Mouse (Mus musculus) embryo, embryonic 11.5 days (tissue): ENCODE data around the gene Ccnt2.
"Not testable (repeated sequence)": the region's sequence is repeated elsewhere in the genome, so short reads cannot be mapped to it uniquely, and the experiment has no call there.

Experiments
- DNase-seq: peaks from one replicate; pipeline ENCODE4 v3.0.0-alpha.2; 2012; ENCODE audit warnings: low read depth, low spot score

The Ccnt2 gene

DNA sequence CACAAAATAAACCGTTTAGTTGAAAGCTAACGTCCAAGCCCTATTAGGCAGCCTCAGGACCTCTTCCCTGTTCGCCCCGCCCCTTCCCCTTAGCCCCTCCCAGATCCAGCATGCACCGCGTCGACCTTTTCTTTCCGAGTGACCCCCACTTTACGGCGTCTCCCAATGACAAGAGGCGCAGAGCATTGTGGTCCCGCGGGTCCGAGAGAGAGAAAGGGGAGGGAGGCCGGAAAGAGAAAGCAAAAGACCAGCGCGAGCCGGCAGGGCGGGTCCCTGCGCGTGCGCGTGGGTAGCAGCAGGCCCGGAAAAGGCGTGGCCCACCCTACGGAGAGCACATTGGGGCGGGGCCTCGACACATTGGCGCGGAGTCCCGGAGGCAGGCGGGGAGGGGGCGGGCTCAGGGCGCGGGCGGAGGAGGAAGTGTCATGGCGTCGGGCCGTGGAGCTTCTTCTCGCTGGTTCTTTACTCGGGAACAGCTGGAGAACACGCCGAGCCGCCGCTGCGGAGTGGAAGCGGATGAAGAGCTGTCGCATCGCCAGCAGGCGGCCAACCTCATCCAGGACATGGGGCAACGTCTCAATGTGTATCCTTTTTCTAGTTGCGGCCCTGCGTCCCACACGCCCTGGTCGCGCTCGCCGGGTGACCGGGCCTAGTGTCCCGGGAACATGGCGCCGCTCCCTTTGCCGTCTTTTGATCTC is at the start of gene Ccnt2:
Ccnt2 (plus strand) TSS at position 362 of the 698 bp plus-strand sequence.
- DNase-seq: peak; percentile 99

DNA sequence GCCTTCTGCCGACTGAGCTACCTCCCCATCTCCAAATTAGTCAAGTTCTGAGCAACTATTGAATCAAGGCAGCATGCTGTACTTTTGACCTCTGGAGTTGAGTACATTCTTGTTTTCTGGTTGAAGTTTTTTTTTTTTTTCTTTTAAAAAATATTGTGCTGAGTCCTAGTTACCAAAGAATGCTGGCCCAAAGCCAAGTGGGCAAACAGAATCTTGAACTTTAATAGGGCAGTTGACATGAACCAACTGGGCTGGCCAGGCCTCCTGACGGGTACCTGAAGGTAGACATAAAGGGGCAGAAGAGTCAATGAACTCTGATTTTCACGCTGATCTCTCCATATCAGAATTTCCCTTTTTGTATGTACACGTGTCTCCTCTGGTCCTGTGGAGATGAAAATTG is 44.9 kb upstream of the Ccnt2 start, which contains the start of gene Acmsd:
Acmsd (plus strand) TSS at position 318 of the 400 bp plus-strand sequence.
- DNase-seq: no peak

DNA sequence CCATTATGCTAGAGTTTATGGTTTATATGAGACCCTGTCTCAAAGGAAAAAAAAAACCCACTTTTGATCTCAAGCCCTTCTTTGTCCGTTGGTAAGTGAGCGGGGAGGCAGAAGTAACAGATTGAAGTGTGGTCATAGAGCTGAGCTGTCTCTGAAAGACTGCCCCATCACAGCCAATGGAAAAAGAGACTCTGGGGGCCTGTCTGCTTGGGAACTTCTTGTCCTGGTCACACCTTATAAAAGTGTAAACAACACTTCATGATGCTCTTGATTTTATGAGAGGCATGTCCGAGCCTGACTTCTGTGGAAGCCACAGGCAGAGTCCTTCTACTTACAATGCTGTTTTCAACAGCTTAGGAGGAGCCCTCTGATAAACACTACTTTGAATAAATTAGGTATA is 42.9 kb upstream of the Ccnt2 start:
- DNase-seq: no peak

DNA sequence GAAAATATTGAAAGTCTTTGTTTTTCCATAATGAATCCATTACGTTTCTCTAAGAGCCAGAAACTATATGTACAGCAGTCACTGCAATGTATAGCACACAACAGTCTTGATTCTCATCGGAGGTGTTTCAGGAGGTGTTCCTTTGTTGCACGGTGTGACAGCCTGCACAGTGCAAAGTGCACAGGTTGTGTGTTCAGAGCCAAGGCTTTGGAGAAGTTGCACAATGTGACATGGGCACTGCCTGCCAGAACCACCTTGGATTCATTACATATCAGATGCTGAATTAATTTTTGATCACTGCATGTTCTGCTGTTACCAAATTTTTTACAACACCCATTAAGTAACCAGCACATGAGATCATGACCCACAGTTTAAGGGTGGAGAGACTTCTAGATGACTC is 41.5 kb upstream of the Ccnt2 start:
- no peak for DNase-seq

DNA sequence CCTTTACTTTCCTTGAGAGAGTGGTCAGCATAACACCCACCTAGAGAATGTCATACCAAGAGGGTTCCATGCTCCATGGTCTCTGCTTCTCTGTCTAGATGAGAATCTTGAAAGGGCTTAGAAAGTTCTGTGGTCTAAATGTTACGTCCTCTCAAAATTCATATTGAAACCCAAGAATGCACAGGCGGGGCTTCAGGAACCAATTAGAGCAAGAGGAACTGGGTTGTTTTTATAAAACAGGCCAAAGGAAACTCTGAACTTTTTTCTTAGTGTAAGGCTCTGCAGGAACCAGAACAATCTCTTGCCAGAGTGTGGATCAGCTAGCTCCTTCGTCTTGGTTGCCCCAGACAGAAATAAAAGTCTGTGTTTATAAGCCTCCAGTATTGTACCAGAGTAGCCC is 41.1 kb upstream of the Ccnt2 start:
- DNase-seq: no peak

DNA sequence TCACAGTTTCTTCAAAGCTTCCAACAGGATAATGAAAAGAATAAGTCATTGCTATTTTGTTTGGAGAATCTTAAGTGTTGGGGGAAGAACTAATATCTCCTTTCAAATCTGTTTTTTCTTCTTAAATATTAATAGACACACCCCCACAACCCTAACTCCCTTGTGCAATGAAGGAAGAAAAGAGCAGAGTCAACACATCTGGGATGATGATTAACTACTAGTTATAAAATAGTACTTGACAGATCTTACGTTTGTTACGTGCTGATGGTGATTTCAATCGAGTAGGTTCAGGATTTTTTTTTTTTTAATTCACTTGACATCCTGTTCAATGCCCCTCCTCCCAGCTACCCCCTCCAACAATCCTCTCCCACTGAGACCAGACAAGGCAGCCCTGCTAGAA is 38.6 kb upstream of the Ccnt2 start:
- no peak for DNase-seq

DNA sequence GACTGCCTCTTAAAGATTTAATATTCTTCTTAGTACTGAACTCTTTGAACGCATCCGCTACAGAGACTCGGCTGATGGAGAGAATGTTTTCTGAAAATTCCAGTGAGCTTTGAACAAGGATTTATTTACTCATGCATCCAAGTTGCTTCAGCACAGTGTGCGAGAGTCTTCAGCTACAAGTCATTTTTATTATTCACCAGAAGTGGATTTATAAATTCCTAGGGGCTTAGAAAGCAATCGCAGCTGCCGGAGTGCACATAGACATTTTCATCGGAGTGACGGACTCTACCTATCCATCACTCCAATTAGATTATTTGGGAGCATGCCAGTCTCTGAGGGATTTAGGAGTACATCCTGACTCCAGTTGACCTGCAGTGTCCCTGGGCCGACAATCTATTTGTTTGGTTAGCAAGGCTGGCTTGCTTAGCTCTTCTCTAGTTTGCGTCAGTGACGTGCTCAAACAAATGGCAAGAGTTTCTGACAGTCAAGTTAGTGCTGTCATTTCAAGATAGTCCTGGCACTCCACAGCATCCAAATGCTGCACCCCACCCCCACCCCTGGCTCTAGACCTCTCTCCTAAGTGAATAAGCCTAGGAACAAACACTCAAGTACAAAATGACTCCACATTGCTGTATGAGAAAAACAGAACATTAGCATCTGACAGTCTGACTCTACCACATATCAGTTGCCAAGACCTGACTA is 23.4 kb upstream of the Ccnt2 start:
- DNase-seq: no peak

DNA sequence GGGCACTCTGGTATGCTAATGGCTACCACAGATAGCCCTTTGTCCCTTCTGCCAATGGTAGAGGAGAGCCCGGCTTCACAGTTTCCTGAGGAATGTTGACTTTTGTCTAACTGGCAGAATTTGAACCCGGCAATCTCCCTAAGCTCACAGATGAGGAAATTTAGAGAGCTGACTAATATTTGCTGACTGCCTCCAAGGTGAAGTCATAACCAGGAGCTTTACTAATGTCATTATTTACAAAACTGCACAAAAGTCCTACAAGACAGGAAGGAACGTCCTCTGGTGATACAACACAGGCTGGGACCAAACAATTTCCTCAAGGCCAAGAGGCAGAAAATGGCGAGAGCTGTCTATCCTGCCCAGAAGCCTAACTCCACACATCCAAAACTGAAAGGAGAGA is 18.2 kb upstream of the Ccnt2 start:
- no peak for DNase-seq

DNA sequence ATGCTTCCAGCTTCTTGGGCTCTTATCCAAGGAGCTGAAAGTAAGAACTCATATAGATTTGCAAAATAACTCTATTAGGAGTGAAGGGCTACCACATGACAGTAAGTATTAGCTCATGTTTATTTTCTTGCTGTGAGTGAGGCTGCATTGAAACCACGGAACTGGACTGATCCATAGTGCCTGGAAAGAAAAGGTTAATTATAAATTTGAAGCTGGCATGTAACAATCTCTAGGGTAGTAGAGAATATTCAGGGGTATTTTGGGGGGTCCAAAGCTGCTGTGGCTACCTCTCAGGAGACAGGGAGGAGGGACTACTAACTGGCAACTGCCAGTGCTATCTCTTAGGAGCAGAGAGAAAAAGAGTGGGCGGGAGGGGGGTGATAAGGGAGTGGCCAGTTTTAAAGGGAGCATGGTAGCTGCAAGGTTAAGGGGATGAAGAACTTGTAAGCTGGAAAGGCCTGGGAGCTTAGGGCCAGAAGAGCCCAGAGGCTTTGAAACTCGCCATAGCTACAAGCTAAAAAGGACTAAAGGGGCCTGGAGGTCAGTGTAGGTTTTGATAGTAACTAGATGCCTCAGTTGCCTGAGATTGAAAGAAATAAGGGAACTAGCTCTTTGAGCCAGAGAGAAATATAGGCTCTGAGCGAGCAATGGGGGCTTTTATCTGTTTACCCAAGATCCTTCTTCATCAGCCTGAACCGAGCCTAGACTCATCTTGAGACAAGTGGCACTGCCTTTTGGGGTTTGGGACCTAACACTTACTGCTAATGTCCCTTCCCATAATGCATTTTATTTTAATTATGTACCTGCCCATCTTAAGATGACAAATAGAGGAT is 17.4 kb upstream of the Ccnt2 start:
- no peak for DNase-seq

DNA sequence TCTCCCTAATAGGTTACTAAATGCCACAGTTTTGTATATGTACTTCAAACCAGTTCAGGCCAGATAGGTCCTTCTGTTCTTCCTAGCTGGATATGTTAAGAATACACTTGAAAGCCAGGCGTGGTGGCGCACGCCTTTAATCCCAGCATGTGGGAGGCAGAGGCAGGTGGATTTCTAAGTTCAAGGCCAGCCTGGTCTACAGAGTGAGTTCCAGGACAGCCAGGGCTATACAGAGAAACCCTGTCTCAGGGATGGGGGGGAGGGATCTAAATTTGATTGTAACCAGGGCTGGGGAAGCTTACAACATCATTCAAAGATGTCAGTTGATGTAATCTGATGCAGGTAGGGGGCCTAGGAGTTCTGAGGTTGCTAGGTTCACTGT is 16.8 kb upstream of the Ccnt2 start:
- DNase-seq: not testable (repeated sequence)

DNA sequence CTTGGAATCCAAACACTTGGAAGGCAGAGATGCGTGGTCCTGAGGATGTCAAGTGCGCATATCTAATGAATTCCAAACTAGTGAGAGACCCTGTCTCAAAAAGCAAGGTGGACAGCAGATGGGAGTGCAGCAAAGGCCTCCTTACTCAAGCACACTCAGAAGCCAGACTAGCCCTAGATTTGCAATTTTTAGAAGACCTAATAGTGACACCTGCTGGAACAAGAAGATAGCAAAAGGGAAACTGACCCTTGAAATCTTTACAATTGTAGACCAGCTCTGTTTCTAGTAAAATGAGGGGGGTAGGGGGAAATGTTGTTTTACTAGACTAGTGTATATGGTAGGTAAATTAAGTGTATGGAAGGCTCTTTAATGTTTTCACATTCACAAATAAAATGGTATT is 8.5 kb upstream of the Ccnt2 start:
- DNase-seq: no peak

DNA sequence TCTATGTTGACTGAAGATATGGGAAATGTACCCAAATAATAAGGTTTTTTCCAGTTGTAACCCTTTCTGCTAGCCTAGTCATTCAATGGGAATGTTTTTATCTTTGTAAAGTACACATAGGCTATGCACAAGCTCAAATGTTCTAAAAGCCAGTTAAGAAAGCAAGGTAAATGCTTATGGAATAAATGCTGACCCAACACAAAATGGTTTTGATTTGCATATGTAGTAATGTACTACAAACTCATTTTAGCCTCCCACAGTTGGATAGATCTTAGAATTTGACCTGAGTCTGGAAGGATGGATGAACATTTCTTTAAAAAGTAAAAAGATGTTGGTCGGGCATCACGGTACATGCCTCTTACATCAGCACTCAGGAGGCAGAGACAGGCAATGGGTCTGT is 7.2 kb upstream of the Ccnt2 start:
- no peak for DNase-seq

DNA sequence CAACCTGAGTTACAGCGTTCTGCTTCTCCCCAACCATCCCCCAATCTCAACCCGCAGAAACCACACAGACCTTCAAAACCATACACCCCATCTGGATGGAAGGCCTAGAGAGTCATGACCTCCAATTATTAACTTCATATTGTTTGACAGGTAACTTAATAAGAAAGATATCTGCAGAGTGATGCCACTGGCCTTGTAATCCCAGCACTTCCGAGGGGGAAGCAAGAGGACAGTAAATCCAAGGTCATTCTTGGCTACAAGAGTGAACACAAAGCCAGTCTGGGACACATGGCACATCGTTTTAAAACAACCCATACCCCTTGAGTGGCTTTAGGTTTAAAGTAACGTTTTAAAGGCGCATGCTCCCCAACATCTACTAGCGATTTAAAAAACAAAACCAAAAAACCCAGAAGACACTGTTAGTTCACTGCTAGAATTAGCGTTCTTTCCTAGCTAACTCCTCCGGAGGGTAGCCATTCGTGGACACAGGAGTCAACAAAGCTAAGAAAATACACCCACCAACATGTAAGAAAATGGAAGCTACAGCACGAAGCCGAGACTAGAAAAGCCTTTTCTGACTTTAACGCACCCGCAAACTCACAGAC is 664 bp upstream of the Ccnt2 start:
- peak; percentile 22 for DNase-seq

DNA sequence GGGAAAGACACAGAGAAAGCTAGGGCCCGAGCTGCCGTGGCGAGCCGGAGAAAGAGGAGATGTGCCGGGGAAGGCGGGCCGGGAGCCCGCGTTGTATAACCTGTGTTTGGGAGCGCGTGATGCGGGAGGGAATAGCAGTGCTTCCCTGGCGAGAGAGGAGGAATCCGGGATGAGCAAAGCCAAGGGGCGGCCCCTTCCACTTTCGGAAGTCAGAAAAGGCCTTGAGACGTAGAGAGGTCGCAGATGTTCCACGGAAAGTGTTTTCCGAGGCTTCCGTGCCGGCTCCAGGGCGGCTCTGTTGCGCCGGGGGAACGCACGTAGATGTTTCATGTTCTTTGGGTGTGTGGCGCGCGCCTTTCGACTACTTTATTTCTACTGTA is 527 bp downstream of the Ccnt2 start:
- no peak for DNase-seq

DNA sequence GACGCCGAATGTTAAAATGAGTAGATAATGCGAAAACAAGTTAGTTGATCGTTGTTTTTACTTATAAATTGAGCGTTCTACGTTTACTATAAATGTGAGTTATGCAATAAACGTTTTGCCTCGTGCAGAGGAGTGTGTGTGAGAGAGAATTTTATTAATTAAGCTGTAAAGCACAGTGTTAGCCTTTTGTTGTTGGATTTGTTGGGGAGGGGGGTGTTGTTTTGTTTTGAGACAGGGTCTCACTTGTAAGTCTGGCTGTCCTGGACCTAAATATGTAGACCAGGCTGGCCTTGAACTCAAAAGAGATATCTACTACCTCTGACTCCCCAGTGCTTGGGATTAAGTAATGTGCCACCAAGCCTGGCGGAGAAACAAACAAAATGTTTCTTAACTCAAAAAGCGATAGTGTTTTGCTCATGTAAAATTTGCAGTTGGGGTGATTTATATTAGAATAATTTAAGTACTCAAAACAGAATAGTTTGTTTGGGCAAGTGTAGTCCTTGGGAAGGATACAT is 1.3 kb downstream of the Ccnt2 start:
- DNase-seq: no peak

DNA sequence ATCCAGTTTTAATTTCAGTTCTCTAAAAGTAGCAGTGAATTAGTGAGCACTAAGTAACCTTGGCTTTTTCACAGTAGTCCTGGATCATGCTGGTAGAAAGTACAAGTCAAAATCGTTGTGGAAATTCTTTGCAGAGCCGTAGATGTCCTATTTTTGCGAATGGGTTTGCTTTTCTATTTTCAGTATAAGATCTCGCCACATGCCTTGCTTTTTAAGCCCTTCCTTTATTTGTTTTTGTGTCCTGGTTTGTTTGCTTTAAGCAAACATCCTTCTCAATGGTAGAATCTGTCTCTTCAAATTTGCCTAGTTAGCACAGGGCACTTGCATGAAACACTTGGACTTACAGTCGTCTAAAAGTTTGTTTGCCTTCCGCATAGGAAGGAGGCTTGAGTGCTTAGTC is 2.3 kb downstream of the Ccnt2 start:
- DNase-seq: no peak

DNA sequence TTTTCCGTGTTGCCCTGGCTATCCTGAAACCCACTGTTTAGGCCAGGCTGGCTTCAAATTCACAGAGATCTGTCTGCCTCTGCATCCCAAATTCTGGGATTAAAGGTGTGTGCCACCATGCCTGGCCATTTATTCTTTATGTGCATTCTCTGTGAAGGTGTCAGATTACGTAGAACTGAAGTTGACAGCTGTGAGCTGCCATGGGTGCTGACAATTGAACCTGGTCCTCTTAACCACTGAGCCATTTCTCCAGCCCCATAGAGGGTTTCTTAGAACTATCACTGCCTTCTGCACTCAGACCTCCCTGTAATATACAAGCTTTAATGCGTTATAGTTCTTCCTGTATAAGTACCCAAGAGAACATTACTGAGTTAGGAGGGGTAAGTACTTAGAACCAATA is 4.6 kb downstream of the Ccnt2 start:
- DNase-seq: no peak

DNA sequence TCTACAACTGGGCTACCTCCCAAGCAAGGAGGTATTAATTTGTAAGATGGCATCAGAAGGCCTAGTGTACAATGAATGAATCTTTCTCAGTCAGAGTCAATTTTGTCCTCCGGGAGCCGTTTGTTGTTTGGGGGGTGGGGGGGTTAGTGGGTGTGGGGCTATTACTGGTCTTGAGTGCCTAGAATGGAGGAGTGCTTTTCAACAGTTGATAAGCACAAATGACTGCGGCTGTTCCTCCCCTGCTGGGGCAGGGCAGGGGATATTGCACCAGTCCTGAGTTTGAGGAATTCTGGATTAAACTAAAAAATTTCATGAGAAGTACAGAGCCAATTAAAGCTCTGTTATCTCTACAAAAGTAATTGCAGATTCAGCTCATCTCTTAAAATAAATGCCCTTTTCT is 6.2 kb downstream of the Ccnt2 start:
- DNase-seq: no peak

DNA sequence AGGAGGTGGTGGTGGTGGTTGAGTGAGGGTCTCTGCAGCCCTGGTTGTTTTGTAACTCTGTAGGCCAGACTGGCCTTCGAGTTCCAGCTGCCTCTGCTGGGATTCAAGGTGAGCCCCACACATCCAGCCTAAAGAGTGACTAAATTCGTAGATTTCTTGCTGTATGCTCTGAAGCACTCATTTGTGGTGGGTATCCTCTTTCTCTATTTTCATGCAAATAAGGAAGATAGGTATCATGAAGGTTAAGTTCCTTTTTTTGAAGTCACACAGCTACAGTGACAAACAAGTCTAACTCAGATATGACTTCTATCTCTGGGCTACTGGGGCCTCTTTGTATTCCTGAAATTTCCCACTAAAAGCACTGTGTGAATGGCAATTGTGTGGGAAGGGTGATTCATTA is 6.9 kb downstream of the Ccnt2 start:
- DNase-seq: no peak

DNA sequence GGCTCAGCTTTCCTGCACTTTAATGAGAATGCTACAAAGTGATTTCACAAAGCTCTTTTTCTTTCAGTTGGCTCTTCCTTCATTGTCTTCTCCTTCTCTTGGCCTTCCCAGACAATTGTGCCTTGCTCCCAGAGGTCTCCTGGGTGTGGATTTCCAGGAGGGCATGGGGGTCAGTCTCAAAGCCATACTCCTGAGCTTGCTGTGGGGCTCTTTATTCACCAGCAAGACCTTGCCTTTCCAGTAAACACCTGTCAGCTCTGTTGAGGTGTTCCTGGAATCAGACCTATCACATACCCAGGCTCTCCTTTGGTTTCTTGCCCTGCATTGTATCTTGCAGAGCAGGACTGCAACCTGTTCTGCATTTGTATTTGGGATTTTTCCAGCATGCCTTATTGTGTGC is 9.9 kb downstream of the Ccnt2 start:
- no peak for DNase-seq

DNA sequence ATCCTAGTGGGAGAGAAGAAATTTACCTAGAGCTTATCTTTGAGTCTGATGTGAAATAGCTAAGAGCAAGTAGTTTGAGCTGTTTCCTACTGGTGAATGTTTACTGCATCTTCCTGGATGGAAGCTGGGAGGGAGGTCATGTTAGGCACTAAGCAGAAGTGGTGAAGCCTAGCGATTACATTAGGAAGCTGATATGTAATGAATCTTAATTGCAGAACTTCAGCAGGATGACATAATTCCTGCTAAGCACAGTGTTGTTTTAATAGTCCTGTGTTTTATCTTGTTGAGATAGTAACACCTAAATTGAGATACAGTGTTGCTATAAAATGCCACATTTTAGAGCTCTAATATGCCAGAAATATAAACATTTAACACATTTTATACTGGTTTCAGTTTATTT is 11.9 kb downstream of the Ccnt2 start:
- no peak for DNase-seq

DNA sequence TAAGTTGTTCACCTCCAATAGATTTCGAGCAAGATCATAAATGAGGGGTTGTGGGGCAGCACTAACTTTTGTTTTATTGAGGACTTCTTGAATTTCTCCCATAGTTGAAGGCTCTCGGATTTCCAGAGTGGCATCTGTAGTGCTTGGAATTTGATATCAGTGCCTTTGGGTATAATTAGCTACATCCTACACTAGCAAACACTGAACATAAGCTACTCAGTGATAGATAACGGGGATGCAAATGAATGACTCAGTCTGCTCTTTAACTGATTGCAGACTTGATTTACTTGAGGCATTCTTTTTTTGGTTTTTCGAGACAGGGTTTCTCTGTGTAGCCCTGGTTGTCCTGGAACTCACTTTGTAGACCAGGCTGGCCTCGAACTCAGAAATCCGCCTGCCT is 15.0 kb downstream of the Ccnt2 start:
- no peak for DNase-seq
